In the genomic region with DNA sequence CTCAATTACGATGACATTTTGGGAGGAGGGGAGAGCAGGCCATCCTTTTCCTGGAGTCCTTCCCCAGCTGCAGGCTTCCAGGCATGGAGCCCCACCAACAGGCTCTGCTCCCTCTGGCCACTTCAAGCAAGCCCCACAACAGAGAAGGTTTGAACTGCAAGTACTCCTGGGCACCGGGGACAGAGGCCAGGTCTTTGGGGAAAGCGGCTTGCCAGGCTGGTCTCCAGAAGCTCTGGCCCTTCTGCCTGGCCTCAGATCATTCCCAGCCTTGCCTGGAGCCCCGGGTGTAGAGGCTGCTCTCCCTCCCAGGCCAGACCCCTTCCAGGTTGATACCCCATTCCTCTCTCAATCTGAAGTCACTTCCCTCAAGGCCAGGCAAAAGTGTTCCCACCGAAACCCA, we compare ENCODE assay signal across 8 mouse cellular contexts. TPM values are rescaled to one million over a fixed set of nuclear protein-coding genes. Genes with fewer than 3 reads are reported as not detected.
DNase-seq lines count a peak whose midpoint lies in the region; ATAC-seq lines count a peak whose summit lies in the region.

No protein-coding gene starts in this region.

- H3K4me1 ChIP-seq in heart, embryonic 15.5 days (replicated peaks): peaks cover 53% of the 10 kb centered on the region
- H3K4me1 ChIP-seq in embryonic facial prominence, embryonic 10.5 days: peaks cover 70% of the 10 kb centered on the region
- H3K4me1 ChIP-seq in hindbrain, embryonic 12.5 days: peaks cover 46% of the 10 kb centered on the region
- H3K4me1 ChIP-seq in midbrain, embryonic 13.5 days (replicated peaks): peaks cover 51% of the 10 kb centered on the region

- peak overlapping the region; percentile 86 for H3K4me3 ChIP-seq in heart, embryonic 15.5 days
- peak overlapping the region; percentile 98 for H3K4me3 ChIP-seq in embryonic facial prominence, embryonic 10.5 days
- peak overlapping the region; percentile 93 for H3K4me3 ChIP-seq in hindbrain, embryonic 12.5 days
- H3K4me3 ChIP-seq in midbrain, embryonic 13.5 days (replicated peaks): peak overlapping the region; percentile 96

- intact Hi-C loops in heart, postnatal 36 days (cut with DNase I): no loop called here

- H3K36me3 ChIP-seq in heart, embryonic 15.5 days: no peaks in the 10 kb centered on the region
- H3K36me3 ChIP-seq in embryonic facial prominence, embryonic 10.5 days (replicated peaks): peaks cover 25% of the 10 kb centered on the region
- peaks cover 5% of the 10 kb centered on the region; the same call in 1 of the 2 replicates for H3K36me3 ChIP-seq in hindbrain, embryonic 12.5 days
- peaks cover 17% of the 10 kb centered on the region for H3K36me3 ChIP-seq in midbrain, embryonic 13.5 days

- WGBS in heart, embryonic 15.5 days: 16% methylated on average over 5 of the region's 5 CpGs
- WGBS in embryonic facial prominence, embryonic 10.5 days: 8% methylated on average over 5 of the region's 5 CpGs
- 11% methylated on average over 5 of the region's 5 CpGs for WGBS in hindbrain, embryonic 12.5 days
- WGBS in midbrain, embryonic 13.5 days: 10% methylated on average over 5 of the region's 5 CpGs

- H3K9me3 ChIP-seq in heart, embryonic 15.5 days (replicated peaks): no peaks in the 10 kb centered on the region
- H3K9me3 ChIP-seq in embryonic facial prominence, embryonic 10.5 days: no peaks in the 10 kb centered on the region
- no peaks in the 10 kb centered on the region for H3K9me3 ChIP-seq in hindbrain, embryonic 12.5 days (replicated peaks)
- H3K9me3 ChIP-seq in midbrain, embryonic 13.5 days: no peaks in the 10 kb centered on the region

- peak overlapping the region; percentile 95 for H3K4me2 ChIP-seq in heart, embryonic 15.5 days
- H3K4me2 ChIP-seq in hindbrain, embryonic 12.5 days (replicated peaks): peak overlapping the region; percentile 77
- H3K4me2 ChIP-seq in midbrain, embryonic 13.5 days (replicated peaks): peak overlapping the region; percentile 88

- H3K9ac ChIP-seq in heart, embryonic 15.5 days: peak overlapping the region; percentile 93
- H3K9ac ChIP-seq in hindbrain, embryonic 12.5 days: peak overlapping the region; percentile 99
- peak overlapping the region; percentile 98 for H3K9ac ChIP-seq in midbrain, embryonic 13.5 days (replicated peaks)

- peak overlapping the region; percentile 85 for H3K27ac ChIP-seq in heart, embryonic 15.5 days
- H3K27ac ChIP-seq in embryonic facial prominence, embryonic 10.5 days (replicated peaks): peak overlapping the region; percentile 94
- H3K27ac ChIP-seq in hindbrain, embryonic 12.5 days: peak overlapping the region; percentile 92
- H3K27ac ChIP-seq in midbrain, embryonic 13.5 days: peak overlapping the region; percentile 87

- peaks cover 4% of the 10 kb centered on the region; the same call in 1 of the 2 replicates for H3K27me3 ChIP-seq in heart, embryonic 15.5 days
- H3K27me3 ChIP-seq in embryonic facial prominence, embryonic 10.5 days (replicated peaks; ENCODE audit: low read depth, poor library complexity, severe bottlenecking): peaks cover 39% of the 10 kb centered on the region
- H3K27me3 ChIP-seq in hindbrain, embryonic 12.5 days: peaks cover 25% of the 10 kb centered on the region
- peaks cover 32% of the 10 kb centered on the region for H3K27me3 ChIP-seq in midbrain, embryonic 13.5 days

- no peak for DNase-seq in heart, postnatal 36 days
- no peak for DNase-seq in embryonic facial prominence, embryonic 10.5 days (ENCODE audit: low spot score)
- DNase-seq in adipocyte (ENCODE audit: low spot score): no peak
- no peak for DNase-seq in urinary bladder, postnatal 36 days (ENCODE audit: low spot score in 2 of 2)
- no peak for DNase-seq in layer of hippocampus, adult 11-12 months (ENCODE audit: low spot score)

- no peak for ATAC-seq in heart, embryonic 15.5 days (replicated peaks; ENCODE audit: insufficient number of reproducible peaks, insufficient read depth, low FRiP score, low read depth)
- ATAC-seq in hindbrain, embryonic 12.5 days (ENCODE audit: low FRiP score): no peak
- peak; percentile 3; the same call in 1 of the 2 replicates for ATAC-seq in midbrain, embryonic 13.5 days

RNA-seq across cellular contexts. Expression of gene Ncs1, which starts 0.6 kb away (rescaled TPM):
- 33.7 and 35.1 TPM in 2 replicates for polyA plus RNA-seq in heart, embryonic 15.5 days (2015; fragmentation: Nextera tagmentation; extraction: Ambion mirVana)
- 10 to 100 TPM in 1 of 2 experiments, 1 to 10 TPM in 1; 9.5 to 10.5 TPM for total RNA-seq in heart, postnatal 36 days (2021)
- polyA plus RNA-seq in embryonic facial prominence, embryonic 10.5 days (2016; fragmentation: Nextera tagmentation; extraction: Ambion mirVana): 66.0 and 66.5 TPM in 2 replicates
- polyA plus RNA-seq in hindbrain, embryonic 12.5 days (2016; fragmentation: Nextera tagmentation; extraction: Ambion mirVana): 99.8 and 107 TPM in 2 replicates
- polyA plus RNA-seq in midbrain, embryonic 13.5 days (2015; fragmentation: Nextera tagmentation; extraction: Ambion mirVana): 116 and 120 TPM in 2 replicates
